Mouse (Mus musculus): ENCODE measurements around the gene Prkaca. TPM values are rescaled to one million over a fixed set of nuclear protein-coding genes. Genes with fewer than 3 reads are reported as not detected.
"Not testable (repeated sequence)": the region's sequence is repeated elsewhere in the genome, so short reads cannot be mapped to it uniquely, and the experiment has no call there.

Gene Prkaca
- total RNA-seq, 1 experiment from 2014 or later, result 14.5 TPM

GRCm38 (mm10) chr8:83998231-83999056, 25.7 kb downstream of the Prkaca start:
- 0 out of 2 replicates have a peak, but pooled peaks have one; percentile 7 for ATAC-seq (replicated peaks; ENCODE audit: insufficient number of reproducible peaks, low FRiP score, low TSS enrichment, poor library complexity, severe bottlenecking)

DNA sequence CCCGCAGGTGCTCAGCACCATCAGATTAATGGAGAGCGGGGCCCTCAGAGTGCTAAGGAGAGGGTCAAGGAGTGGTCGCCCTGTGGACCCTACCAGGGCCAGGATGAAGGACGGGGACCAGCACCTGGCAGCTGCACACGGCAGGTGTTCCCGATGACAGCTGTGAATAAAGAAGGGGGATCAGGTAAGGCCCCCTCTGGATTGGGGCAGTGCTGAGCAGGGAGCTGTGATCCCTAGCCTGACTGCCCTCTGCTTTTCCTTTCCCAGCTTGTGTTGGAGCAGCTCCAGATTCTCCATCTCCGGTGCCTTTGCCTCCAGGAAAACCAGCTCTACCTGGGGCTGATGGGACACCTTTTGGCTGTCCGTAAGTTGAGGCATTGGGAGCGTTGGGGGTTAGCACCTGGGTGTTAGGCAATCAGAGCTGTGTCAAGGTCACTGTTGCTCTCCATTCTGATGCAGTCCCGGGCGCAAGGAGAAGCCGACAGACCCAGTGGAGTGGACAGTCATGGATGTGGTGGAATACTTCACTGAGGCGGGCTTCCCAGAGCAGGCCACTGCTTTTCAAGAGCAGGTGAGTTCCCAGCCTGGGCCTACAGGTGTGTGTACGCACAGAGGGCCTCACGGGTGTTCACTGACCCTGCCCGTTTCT, 26.4 kb downstream of the Prkaca start:
- no peak for ATAC-seq (replicated peaks; ENCODE audit: insufficient number of reproducible peaks, low FRiP score, low TSS enrichment, poor library complexity, severe bottlenecking)

- no peak for ATAC-seq (replicated peaks; ENCODE audit: insufficient number of reproducible peaks, low FRiP score, low TSS enrichment, poor library complexity, severe bottlenecking)
Observed at GRCm38 (mm10) chr8:83999825-84000224, 27.0 kb downstream of the Prkaca start.

DNA sequence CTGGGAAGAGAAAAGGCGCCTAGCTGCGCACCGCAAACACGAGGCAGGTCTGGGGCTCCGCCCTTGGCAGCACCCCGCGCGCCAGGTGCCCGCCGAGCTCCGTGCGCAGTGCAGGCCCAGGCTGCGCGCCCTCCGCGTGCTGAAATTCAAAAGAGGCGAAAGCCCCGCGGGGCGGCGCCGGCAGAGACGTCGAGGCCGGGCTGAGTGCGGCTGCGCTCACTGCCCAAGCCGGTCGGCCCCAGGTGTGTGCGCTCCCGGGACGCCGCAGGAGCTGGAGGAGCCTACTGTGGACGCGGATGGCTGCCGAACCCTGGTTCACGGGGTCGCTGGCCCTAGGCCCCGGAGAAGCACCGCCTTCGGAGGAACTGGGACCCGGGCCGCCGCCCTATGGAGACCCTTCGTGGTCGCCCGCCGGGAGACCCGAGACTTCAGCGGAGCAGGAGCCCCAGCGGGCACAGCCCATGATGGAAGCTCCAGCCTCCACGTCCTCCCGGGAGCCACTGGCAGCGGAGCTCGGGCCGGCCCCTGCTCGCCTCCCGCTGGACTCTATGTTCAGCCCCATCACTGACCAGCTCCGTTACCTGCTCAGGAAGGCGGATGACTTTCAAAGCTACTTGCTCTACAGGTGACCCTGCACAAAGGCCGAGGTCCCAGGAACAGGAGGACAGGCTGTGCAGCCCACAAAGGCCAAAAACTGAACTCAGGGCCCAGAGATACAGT, 28.6 kb downstream of the Prkaca start, which contains the start of gene 1700067K01Rik:
Gene 1700067K01Rik (plus strand): TSS at position 222 of the 720 bp plus-strand sequence.
- ATAC-seq (replicated peaks; ENCODE audit: insufficient number of reproducible peaks, low FRiP score, low TSS enrichment, poor library complexity, severe bottlenecking), result no peak

GRCm38 (mm10) chr8:84002957-84003611, 30.3 kb downstream of the Prkaca start:
- no peak for ATAC-seq (replicated peaks; ENCODE audit: insufficient number of reproducible peaks, low FRiP score, low TSS enrichment, poor library complexity, severe bottlenecking)

DNA sequence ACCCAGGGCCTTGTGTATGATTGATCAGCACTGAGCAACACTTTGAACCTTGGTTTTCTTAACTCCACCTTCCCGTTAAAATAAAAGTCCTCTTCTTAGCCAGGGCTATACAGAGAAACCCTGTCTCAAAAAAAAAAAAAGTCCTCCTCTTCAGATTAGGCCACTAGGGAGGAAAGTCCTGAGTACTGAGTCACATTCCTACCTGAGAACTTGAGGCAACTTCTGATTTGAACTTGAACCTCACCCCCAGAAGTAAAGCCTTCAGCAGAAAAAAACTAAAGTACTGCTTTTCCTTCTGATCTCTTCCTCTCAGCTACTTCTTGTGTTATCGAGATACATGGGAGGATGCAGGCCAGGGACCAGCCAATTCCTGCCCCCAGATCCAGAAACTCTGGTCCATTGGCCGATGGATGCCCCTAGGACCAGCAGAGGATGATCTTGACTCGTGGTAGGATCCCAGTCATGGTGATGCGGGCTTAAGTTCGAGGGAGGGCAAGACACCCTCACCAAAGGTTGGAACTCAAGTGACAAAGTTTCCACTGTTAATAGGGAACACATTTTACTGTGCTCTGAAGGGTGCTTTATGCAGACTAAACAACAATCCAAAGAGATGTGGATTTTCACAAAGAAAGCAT, 30.9 kb downstream of the Prkaca start:
- ATAC-seq (replicated peaks; ENCODE audit: insufficient number of reproducible peaks, low FRiP score, low TSS enrichment, poor library complexity, severe bottlenecking), result no peak

- peak; percentile 97 for ATAC-seq (replicated peaks; ENCODE audit: insufficient number of reproducible peaks, low FRiP score, low TSS enrichment, poor library complexity, severe bottlenecking)
Observed at GRCm38 (mm10) chr8:84004533-84005201, 31.9 kb downstream of the Prkaca start.

DNA sequence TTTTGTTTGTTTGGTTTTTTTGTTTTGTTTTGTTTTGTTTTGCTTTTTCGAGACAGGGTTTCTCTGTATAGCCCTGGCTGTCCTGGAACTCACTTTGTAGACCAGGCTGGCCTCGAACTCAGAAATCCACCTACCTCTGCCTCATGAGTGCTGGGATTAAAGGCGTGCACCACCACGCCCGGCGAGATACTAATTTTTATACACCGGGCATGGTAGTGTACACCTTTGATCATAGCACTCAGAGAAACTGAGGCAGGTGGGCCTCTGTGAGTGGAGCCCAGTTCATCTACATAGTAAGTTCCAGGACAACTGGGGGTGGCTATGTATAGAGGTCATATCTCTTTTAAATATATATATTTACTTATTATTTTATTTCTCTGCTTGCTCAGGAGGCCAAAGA, 32.7 kb downstream of the Prkaca start:
- ATAC-seq (replicated peaks; ENCODE audit: insufficient number of reproducible peaks, low FRiP score, low TSS enrichment, poor library complexity, severe bottlenecking), result not testable (repeated sequence)

DNA sequence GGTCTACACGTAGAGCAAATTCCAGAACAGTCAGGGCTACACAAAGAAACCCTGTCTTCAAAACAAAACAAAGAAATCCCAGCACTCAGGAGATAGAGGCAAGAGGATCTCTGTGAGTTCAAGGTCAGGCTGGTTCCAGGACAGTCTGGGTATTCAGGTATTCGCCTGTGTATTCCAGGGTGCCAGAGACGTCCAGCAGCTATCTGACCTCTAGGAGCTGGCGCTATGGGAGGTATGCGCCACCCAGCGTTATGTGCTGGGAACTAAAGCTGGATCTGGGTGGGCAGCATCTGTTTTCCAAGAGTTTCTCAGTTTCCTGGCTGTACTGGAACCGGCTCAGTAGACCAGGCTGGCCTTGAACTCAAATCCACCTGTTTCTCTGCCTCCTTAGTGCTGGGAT, 35.6 kb downstream of the Prkaca start:
- no peak for ATAC-seq (replicated peaks; ENCODE audit: insufficient number of reproducible peaks, low FRiP score, low TSS enrichment, poor library complexity, severe bottlenecking)

DNA sequence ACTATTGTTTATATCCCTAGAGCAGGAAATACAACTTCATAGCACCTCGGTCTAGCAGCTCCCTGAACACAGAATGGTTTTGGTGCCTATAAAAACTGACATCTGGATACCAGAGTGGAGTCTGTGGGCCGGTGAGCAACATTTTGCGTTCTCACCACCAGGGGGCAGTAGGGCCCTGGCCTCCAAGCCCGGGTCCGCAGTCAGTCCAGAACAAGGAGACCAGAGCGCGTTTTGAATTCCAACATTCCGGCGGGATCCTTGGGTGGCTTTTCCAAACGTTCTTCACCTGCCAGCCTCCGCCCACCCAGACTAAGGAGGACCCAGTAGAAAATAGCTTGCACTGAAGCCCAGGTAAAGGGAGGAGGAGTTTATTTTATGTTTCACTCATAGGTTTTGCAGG, 37.1 kb downstream of the Prkaca start:
- peak; percentile 70 for ATAC-seq (replicated peaks; ENCODE audit: insufficient number of reproducible peaks, low FRiP score, low TSS enrichment, poor library complexity, severe bottlenecking)

DNA sequence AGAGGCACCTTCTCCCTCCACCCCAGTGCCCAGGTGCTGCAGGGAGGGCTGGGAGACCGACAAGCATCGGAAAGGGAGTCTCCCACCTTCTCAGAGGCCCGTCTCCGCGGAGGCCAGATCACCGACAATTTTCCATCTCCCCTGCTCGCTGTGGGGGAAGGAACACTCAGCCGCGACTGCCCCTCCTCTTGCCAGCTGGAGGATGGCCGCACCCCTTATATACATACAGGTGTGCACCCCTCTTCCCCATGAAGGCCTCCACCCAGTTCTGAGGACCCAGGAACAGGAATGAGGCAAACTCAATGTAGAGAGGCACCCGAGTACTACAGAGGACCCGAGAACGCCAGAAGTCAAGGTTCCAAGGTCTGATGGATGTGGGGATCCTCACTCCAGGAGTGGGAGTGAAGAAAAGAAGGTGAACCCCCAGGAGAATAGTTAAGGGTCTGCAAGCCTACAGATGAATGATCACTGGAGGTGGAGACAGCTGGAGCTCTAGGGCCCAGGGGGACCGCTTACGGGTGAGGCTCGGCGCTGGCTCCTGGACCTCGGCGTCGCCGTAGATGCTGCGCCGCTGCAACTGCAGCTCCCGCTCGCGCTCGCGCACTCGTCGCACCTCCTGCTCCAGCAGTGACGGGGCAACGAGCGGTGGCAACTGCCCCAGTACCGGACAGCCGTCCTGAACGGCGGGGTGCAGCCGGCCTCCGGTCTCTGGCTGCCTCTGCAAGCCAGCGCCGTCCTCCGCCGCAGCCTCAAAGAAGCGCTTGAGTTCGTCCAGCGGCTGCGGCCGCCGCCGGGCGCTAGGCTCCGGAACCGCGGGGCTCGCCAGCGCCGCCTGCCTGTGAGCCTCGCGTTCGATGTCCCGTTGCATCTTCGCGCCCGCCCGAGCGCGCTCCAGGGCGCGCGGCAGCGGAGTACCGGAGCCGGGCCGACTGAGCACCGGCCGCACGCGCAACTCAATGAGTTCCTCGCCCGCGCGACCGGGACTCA, 38.1 kb downstream of the Prkaca start:
- ATAC-seq (replicated peaks; ENCODE audit: insufficient number of reproducible peaks, low FRiP score, low TSS enrichment, poor library complexity, severe bottlenecking), result no peak; the same call in 1 of the 2 replicates

DNA sequence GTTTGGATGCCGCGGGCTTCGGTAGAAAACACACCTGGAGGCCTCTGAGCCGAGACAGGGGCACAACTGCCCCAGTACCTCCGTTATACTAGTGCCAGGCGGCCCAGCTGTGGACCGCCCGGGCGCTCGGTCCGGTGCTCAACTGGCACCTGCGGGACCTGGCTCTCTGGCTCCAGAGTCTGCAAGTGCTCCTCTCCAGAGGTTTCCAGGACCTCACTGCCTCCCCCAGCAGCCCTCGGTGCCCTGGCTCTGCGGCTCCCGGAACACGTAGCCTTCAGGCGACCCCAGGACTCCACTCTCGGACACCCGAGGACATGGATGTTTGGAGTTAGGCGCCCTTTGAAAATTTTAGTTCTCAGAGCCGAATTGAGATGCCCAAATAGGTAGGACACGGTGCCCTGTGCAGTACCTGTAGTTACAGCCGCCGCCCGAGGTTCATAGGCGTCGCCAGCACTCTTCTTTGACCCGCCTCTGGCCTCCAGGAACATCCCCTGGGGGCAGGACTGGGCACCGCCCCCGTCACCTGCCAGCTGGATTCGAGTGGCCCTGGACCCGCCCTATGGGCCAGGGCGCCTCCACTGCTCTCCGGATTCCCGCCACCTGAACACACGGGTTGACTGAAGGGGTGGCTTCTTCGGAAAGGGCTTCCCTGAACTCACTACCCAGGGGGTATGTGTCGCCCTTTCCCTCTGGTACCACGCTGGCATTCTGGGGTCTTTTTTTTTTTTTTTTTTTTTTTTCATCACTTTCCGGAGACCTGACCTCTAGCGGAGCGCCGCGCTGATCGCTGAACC, 39.1 kb downstream of the Prkaca start, which contains the start of gene 2210011C24Rik:
Gene 2210011C24Rik (minus strand): TSS at position 467 of the 794 bp plus-strand sequence.
- ATAC-seq (replicated peaks; ENCODE audit: insufficient number of reproducible peaks, low FRiP score, low TSS enrichment, poor library complexity, severe bottlenecking), result no peak

GRCm38 (mm10) chr8:84012499-84013165, 39.8 kb downstream of the Prkaca start:
- ATAC-seq (replicated peaks; ENCODE audit: insufficient number of reproducible peaks, low FRiP score, low TSS enrichment, poor library complexity, severe bottlenecking), result no peak

GRCm38 (mm10) chr8:84015833-84016232, 43.0 kb downstream of the Prkaca start:
- ATAC-seq (replicated peaks; ENCODE audit: insufficient number of reproducible peaks, low FRiP score, low TSS enrichment, poor library complexity, severe bottlenecking), result no peak

GRCm38 (mm10) chr8:84019738-84020137, 46.9 kb downstream of the Prkaca start:
- ATAC-seq (replicated peaks; ENCODE audit: insufficient number of reproducible peaks, low FRiP score, low TSS enrichment, poor library complexity, severe bottlenecking), result no peak
